ENCODE assay signal across 8 mouse cellular contexts in the genomic region with DNA sequence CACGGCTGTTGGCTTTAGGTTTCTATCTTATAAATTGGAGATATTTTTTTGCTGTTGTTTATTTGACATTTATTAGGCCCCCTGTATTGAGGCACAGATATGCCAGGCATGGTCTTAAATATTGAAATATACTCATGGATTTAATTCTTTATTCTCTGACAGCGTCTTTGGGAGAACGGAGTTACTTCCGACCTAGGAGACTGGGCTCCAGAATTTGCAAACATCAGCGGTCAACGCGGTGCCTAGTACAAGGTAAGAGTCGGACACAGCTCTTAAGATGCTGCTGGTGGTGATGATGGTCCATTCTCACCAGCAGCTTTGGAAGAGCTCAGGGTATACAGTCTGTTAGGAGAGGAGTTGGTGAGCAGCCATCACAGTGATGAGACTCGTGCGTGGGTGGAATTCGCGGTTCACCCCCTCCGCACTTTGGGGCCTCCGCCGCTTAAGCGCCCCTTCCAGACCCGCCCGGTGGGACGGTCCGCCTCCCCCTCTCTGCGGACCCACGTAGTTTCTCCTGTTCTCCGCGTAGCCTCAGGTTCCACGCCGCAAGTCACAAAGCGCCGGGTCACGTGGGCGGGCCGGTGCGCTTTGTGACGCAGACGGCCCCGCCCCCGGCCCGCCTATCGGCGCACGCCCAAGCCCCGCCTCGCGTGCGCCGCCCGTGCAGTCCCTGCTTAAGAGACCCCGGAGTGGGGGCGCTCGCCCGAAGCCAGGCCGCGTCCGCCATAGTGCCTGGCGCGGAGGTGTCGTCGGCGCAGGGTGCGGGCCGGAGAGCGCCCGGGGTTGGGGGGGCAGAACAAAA. TPM values are rescaled to one million over a fixed set of nuclear protein-coding genes. Genes with fewer than 3 reads are reported as not detected.
DNase-seq lines count a peak whose midpoint lies in the region; ATAC-seq and TF ChIP-seq lines count a peak whose summit lies in the region.

No protein-coding gene starts in this region.

- H3K27me3 ChIP-seq in forebrain, embryonic 16.5 days (replicated peaks; ENCODE audit: control insufficient read depth, insufficient read depth, low read length) = no peaks in the 10 kb centered on the region
- no peaks in the 10 kb centered on the region for H3K27me3 ChIP-seq in lung, embryonic 15.5 days

- H3K9ac ChIP-seq in ES-E14 (ENCODE audit: insufficient read depth, low read depth, low read length, poor library complexity, severe bottlenecking) = peak overlapping the region; percentile 99
- H3K9ac ChIP-seq in forebrain, embryonic 16.5 days (replicated peaks; ENCODE audit: low read depth, low read length) = peak overlapping the region; percentile 100
- peak overlapping the region; percentile 100 for H3K9ac ChIP-seq in lung, embryonic 15.5 days

- H3K27ac ChIP-seq in ES-E14 (ENCODE audit: insufficient read depth, low read depth, low read length, poor library complexity, severe bottlenecking) = no peak overlapping the region; the same call in 1 of the 2 replicates
- H3K27ac ChIP-seq in forebrain, embryonic 16.5 days (ENCODE audit: low read length) = peak overlapping the region; percentile 90
- H3K27ac ChIP-seq in lung, embryonic 15.5 days = peak overlapping the region; percentile 84

- WGBS in forebrain, embryonic 16.5 days = under 1% methylated on average over 61 of the region's 62 CpGs
- WGBS in lung, embryonic 15.5 days = under 1% methylated on average over 62 of the region's 62 CpGs

- H3K4me1 ChIP-seq in ES-E14 (ENCODE audit: control insufficient read depth in 2 of 2, insufficient read depth in 2 of 2, low read length in 2 of 2, poor library complexity in 1 of 2) = peaks cover 3% of the 10 kb centered on the region in 2 experiments; a peak in 1 of 4 replicates
- peaks cover 23% of the 10 kb centered on the region for H3K4me1 ChIP-seq in forebrain, embryonic 16.5 days (replicated peaks; ENCODE audit: control insufficient read depth, insufficient read depth, low read length)
- peaks cover 22% of the 10 kb centered on the region for H3K4me1 ChIP-seq in lung, embryonic 15.5 days

- no peaks in the 10 kb centered on the region for H3K36me3 ChIP-seq in ES-E14 (ENCODE audit: control insufficient read depth, insufficient read depth, low read length, poor library complexity, severe bottlenecking)
- H3K36me3 ChIP-seq in forebrain, embryonic 16.5 days (ENCODE audit: control insufficient read depth, insufficient read depth) = no peaks in the 10 kb centered on the region; the same call in 1 of the 2 replicates
- H3K36me3 ChIP-seq in lung, embryonic 15.5 days = peaks cover 8% of the 10 kb centered on the region; the same call in 1 of the 2 replicates

- in situ Hi-C loops in ES-E14 (cut with MboI; ENCODE audit: low sequenced_read_pairs in 2 of 2, unreplicated experiment in 2 of 2) = no loop called here

- DNase-seq in ES-E14 (ENCODE audit: low read depth, low spot score) = peak; percentile 85
- DNase-seq in cerebellum, adult 11-12 months = peak; percentile 96
- DNase-seq in heart, postnatal 4 days = peak; percentile 96
- peak; percentile 88 to 89 for DNase-seq in layer of hippocampus, adult 8-10 months (ENCODE audit: low spot score in 2 of 2)
- DNase-seq in ovary, adult 18-20 months (ENCODE audit: low spot score) = peak; percentile 86
- peak; percentile 99 for DNase-seq in thymus, postnatal 0 days (ENCODE audit: low spot score)

- peak overlapping the region; percentile 85 to 96 for H3K4me3 ChIP-seq in ES-E14 (ENCODE audit: insufficient read depth in 1 of 2, low read depth in 1 of 2, low read length in 2 of 2, poor library complexity in 1 of 2, severe bottlenecking in 1 of 2)
- H3K4me3 ChIP-seq in forebrain, embryonic 16.5 days (replicated peaks; ENCODE audit: low read length) = peak overlapping the region; percentile 99
- H3K4me3 ChIP-seq in lung, embryonic 15.5 days = peak overlapping the region; percentile 74

- peak; percentile 98 for ATAC-seq in forebrain, embryonic 16.5 days
- peak; percentile 98 for ATAC-seq in lung, embryonic 15.5 days (ENCODE audit: borderline replicate concordance, extremely low read depth, low FRiP score, low TSS enrichment)

- H3K4me2 ChIP-seq in forebrain, embryonic 16.5 days (ENCODE audit: low read length) = peak overlapping the region; percentile 63
- H3K4me2 ChIP-seq in lung, embryonic 15.5 days = peak overlapping the region; percentile 81

- no peaks in the 10 kb centered on the region for H3K9me3 ChIP-seq in ES-E14 (ENCODE audit: control insufficient read depth, insufficient read depth, low read depth, low read length)
- no peaks in the 10 kb centered on the region for H3K9me3 ChIP-seq in forebrain, embryonic 16.5 days (ENCODE audit: control insufficient read depth, low read length)
- H3K9me3 ChIP-seq in lung, embryonic 15.5 days = no peaks in the 10 kb centered on the region

TF ChIP-seq in ES-E14, 5 proteins besides CTCF, POLR2A, EP300 and RAD21:
- no peak for TF ChIP-seq ZNF384 (IDR thresholded peaks at IDR 0.05; ENCODE audit: low read depth, low read length)
- no peak for TF ChIP-seq ZC3H11A (IDR thresholded peaks at IDR 0.05; ENCODE audit: borderline replicate concordance, low read depth, low read length)
- TF ChIP-seq HCFC1 (IDR thresholded peaks at IDR 0.05; ENCODE audit: borderline replicate concordance, insufficient read depth, low read length) = no peak; the same call in 1 of the 2 replicates
- no peak for TF ChIP-seq MAFK (IDR thresholded peaks at IDR 0.05; ENCODE audit: insufficient read depth, low read depth, low read length)
- no peak for TF ChIP-seq CHD2 (IDR thresholded peaks at IDR 0.05; ENCODE audit: low read depth, low read length)
TF ChIP-seq in ES-E14: peak in this region for 0.

RNA-seq across cellular contexts. Expression of gene Rbbp6, which starts 3.9 kb away (rescaled TPM):
- total RNA-seq in ES-E14 (2012; rRNA removed) = 36.8 and 39.8 TPM in 2 replicates
- polyA plus RNA-seq in forebrain, embryonic 16.5 days (2015; fragmentation: Nextera tagmentation; extraction: Ambion mirVana) = 26.9 and 28.2 TPM in 2 replicates
- total RNA-seq in heart, postnatal 4 days (2021) = 10 to 100 TPM; 53.5 to 56.2 TPM
- 10 to 100 TPM; 63.1 to 71.0 (median 67.6) TPM for total RNA-seq in layer of hippocampus, adult 8-10 months (2022)
- 27.4 and 28.9 TPM in 2 replicates for polyA plus RNA-seq in lung, embryonic 15.5 days (2015; fragmentation: Nextera tagmentation; extraction: Ambion mirVana)
- polyA plus RNA-seq in thymus, postnatal 0 days (2015; fragmentation: Nextera tagmentation; extraction: Ambion mirVana) = 26.6 and 33.9 TPM in 2 replicates
